Mouse (Mus musculus) G1E (cell line): ENCODE results near the gene Toporsl. TPM values are rescaled to one million over a fixed set of nuclear protein-coding genes. Genes with fewer than 3 reads are reported as not detected.

Source experiments
- ATAC-seq: 2 replicates; pipeline ENCODE4 v1.8.0; 2016; ENCODE audit warnings: mild to moderate bottlenecking; ENCODE audit not compliant: insufficient number of reproducible peaks, poor library complexity, low FRiP score, severe bottlenecking; ENCODE audit errors: extremely low read depth
- DNase-seq: peaks from one replicate; pipeline ENCODE4 v3.0.0; 2012; ENCODE audit warnings: low spot score
- H3K27me3 ChIP-seq: 2 replicates; pipeline ENCODE4 v1.6.1; 2012; ENCODE audit warnings: mild to moderate bottlenecking, low read length, inconsistent platforms; ENCODE audit not compliant: insufficient read depth
- H3K36me3 ChIP-seq: replicated peaks from 2 replicates; pipeline ENCODE3; 2012; ENCODE audit warnings: mild to moderate bottlenecking, inconsistent platforms
- H3K4me1 ChIP-seq: 2 replicates; pipeline ENCODE4 v1.6.1; 2012; ENCODE audit warnings: low read depth, low read length, inconsistent platforms, mixed read lengths; ENCODE audit not compliant: insufficient read depth
- H3K4me3 ChIP-seq: 2 replicates; pipeline ENCODE4 v1.5.1; 2012; ENCODE audit warnings: low read depth, mild to moderate bottlenecking, inconsistent platforms, low read length, moderate library complexity, mixed read lengths
- H3K9me3 ChIP-seq: replicated peaks from 2 replicates; pipeline ENCODE4 v1.6.1; 2012; ENCODE audit warnings: inconsistent platforms
- CTCF ChIP-seq: IDR thresholded peaks from 2 replicates; pipeline ENCODE4 v1.5.1; 2012; ENCODE audit warnings: low read depth, low read length, inconsistent platforms, mixed read lengths
- GATA1 ChIP-seq: IDR thresholded peaks from 2 replicates; pipeline ENCODE4 v1.6.1; 2012; ENCODE audit warnings: borderline replicate concordance, low read length, inconsistent platforms, mixed read lengths
- GATA2 ChIP-seq: IDR thresholded peaks from 2 replicates; pipeline ENCODE4 v1.6.1; 2012; ENCODE audit warnings: low read depth, low read length, inconsistent platforms, borderline replicate concordance
- POLR2AphosphoS5 ChIP-seq: IDR thresholded peaks from 2 replicates; pipeline ENCODE4 v1.6.1; 2012; ENCODE audit warnings: low read depth, low read length, inconsistent platforms; ENCODE audit not compliant: insufficient replicate concordance
- TAL1 ChIP-seq: conservative IDR thresholded peaks from 2 replicates; pipeline ENCODE4 v1.6.1; 2012; ENCODE audit warnings: low read depth, low read length, inconsistent platforms, mixed read lengths
- polyA plus RNA-seq: library from polyadenylated mRNA; stranded (reverse); fragments of >175 nt; gene quantifications from 2 replicates; pipeline ENCODE4 v1.2.3, GENCODE M21; 2012
- total RNA-seq, 2 experiments: library from RNA; stranded (forward) in 1 of 2; stranded (reverse) in 1 of 2; fragments of 200-1000 nt in 1 of 2; fragments of >200 nt in 1 of 2; fragmentation: Nextera tagmentation in 1 of 2; gene quantifications; 2 replicates each; pipeline ENCODE4 v1.2.3; 2014 to 2017

The Toporsl gene
- total RNA-seq (2014; fragmentation: Nextera tagmentation) (not detected in 2 replicates), total RNA-seq (2017) (0.05 and 0.12 TPM in 2 replicates), polyA plus RNA-seq (not detected in 2 replicates)

GRCm38 (mm10) chr4:52595927-52596326 is at the start of gene Toporsl:
Toporsl (plus strand) TSS chr4:52596274.
- DNase-seq (no peak), ATAC-seq (no peak)
- Histone ChIP-seq H3K27me3 (no peaks in the 10 kb centered on the region), H3K4me1 (no peaks in the 10 kb centered on the region), H3K36me3 (no peaks in the 10 kb centered on the region), H3K9me3 (no peaks in the 10 kb centered on the region), H3K4me3 (no peak within 1 kb of the TSS)
- no peak for TF ChIP-seq CTCF
- TF ChIP-seq POLR2AphosphoS5 = no peak
- no peak for TF ChIP-seq GATA2
- TF ChIP-seq TAL1 = no peak
- TF ChIP-seq GATA1 = no peak

- no peak for ATAC-seq
- TF ChIP-seq CTCF (no peak), TAL1 (no peak), POLR2AphosphoS5 (no peak), GATA2 (no peak), GATA1 (no peak)
- Histone ChIP-seq H3K9me3 (no peaks in the 10 kb centered on the region), H3K27me3 (no peaks in the 10 kb centered on the region), H3K36me3 (no peaks in the 10 kb centered on the region), H3K4me3 (no peak overlapping the region), H3K4me1 (no peaks in the 10 kb centered on the region)
- no peak for DNase-seq
Measured at GRCm38 (mm10) chr4:52557672-52558071, 38.4 kb upstream of the Toporsl start.

GRCm38 (mm10) chr4:52558080-52558479 is 38.0 kb upstream of the Toporsl start:
- Histone ChIP-seq H3K4me1 (no peaks in the 10 kb centered on the region), H3K4me3 (no peak overlapping the region), H3K9me3 (no peaks in the 10 kb centered on the region), H3K27me3 (no peaks in the 10 kb centered on the region), H3K36me3 (no peaks in the 10 kb centered on the region)
- DNase-seq = no peak
- TF ChIP-seq CTCF (no peak), TAL1 (no peak), GATA2 (no peak), POLR2AphosphoS5 (no peak), GATA1 (no peak)
- ATAC-seq = no peak

DNA sequence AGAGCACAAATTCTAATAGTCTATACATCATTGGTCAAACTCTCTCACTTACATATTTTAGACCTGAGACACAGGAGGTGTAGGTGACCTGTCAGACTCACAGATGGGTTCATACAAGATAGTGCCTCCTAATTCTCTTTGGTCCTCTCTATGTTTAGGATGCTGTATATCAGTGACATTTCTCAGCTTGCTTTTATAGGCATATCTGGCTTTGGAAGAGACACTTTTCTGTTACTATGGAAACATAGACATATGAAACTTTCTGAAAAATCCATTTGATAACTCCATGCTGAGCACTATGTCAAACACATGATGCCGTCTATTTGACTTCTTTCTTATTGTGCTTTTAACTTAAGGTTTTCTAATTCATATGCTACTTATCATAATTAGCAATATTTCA is 32.2 kb upstream of the Toporsl start:
- H3K4me3 ChIP-seq = no peak overlapping the region
- no peaks in the 10 kb centered on the region for H3K9me3 ChIP-seq
- no peaks in the 10 kb centered on the region for H3K36me3 ChIP-seq
- DNase-seq (no peak), ATAC-seq (no peak)
- no peaks in the 10 kb centered on the region for H3K4me1 ChIP-seq
- TF ChIP-seq GATA1 (no peak), POLR2AphosphoS5 (no peak), CTCF (no peak), GATA2 (no peak), TAL1 (no peak)
- H3K27me3 ChIP-seq = no peaks in the 10 kb centered on the region

- Histone ChIP-seq H3K36me3 (no peaks in the 10 kb centered on the region), H3K27me3 (no peaks in the 10 kb centered on the region), H3K4me1 (no peaks in the 10 kb centered on the region), H3K4me3 (no peak overlapping the region), H3K9me3 (no peaks in the 10 kb centered on the region)
- DNase-seq (no peak), ATAC-seq (no peak)
- TF ChIP-seq GATA2 (no peak), GATA1 (no peak), POLR2AphosphoS5 (no peak), CTCF (no peak), TAL1 (no peak)
Measured at GRCm38 (mm10) chr4:52586194-52586734, 9.8 kb upstream of the Toporsl start.

DNA sequence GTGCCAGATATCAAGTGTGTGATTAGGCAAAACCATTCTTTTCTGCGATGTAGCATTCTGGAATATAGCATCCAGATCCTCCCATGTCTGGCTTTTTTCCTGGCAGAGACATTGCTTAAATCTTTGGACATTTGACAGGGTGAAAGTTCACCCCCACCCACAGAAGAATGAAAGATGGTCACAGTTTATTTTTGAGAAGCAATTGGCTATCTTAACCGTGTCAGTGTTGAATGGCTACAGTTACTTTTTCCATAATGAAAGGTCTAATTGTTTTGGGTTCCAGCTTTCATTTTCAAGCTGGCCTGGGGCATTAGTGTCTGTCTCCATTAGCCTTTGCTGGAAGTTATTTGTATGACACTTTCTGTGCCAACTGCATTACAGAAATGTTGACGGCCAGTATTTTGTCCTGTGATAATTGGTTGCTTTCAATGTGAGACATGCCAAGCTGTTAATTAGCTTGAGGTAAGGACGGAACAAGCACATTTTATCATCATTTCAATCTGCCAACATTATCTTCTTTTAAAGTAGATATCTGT is 2.2 kb upstream of the Toporsl start:
- ATAC-seq = no peak
- Histone ChIP-seq H3K9me3 (no peaks in the 10 kb centered on the region), H3K4me1 (no peaks in the 10 kb centered on the region), H3K36me3 (no peaks in the 10 kb centered on the region), H3K4me3 (no peak overlapping the region), H3K27me3 (no peaks in the 10 kb centered on the region)
- DNase-seq = no peak
- TF ChIP-seq TAL1 = no peak
- TF ChIP-seq GATA2 = no peak
- no peak for TF ChIP-seq CTCF
- no peak for TF ChIP-seq POLR2AphosphoS5
- TF ChIP-seq GATA1 = no peak
